Mouse (Mus musculus): ENCODE results near the gene Ptges3.

DNA sequence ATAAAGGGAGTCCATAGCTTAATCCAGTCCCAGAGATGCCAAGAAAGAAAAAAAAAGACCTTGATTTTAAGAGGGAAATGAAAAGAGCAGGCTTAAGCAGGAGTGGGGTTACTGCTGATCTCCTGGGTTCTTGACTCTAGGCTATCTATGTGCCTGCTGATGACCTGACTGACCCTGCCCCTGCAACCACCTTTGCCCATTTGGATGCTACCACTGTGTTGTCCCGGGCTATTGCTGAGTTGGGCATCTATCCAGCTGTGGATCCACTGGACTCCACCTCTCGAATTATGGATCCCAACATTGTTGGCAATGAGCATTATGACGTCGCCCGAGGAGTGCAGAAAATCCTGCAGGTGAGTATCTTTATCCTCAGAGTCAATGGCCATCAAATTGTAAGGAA lies 29.4 kb downstream of the Ptges3 start:
- TF ChIP-seq CTCF (IDR thresholded peaks at IDR 0.05; ENCODE audit: low read depth, low read length): no peak
- no peak for TF ChIP-seq GATA1 (IDR thresholded peaks at IDR 0.05; ENCODE audit: borderline replicate concordance, low read length)

All from G1E (cell line).